In genomic region chr1:73990024-73990423, GRCm38 (mm10) we compare ENCODE assay signal across 20 mouse cellular contexts.
"Had no signal": no experiment of that assay in that cellular context is flagged by ENCODE, and none has a peak within 500 bp of the region (broad histone marks: within the 10 kb centered on the region; RNA-seq: fewer than 3 reads in every experiment).

No protein-coding gene starts in this region.

- H3K27ac ChIP-seq: kidney, embryonic 15.5 days; left cerebral cortex, adult 2 months; liver, embryonic 13.5 days; midbrain, embryonic 10.5 days; midbrain, embryonic 13.5 days; neural tube, embryonic 13.5 days; stomach, embryonic 15.5 days had no signal

- H3K4me2 ChIP-seq: kidney, embryonic 15.5 days; liver, embryonic 13.5 days; midbrain, embryonic 13.5 days; neural tube, embryonic 13.5 days; stomach, embryonic 15.5 days had no signal

- ATAC-seq: intestine, embryonic 16.5 days; midbrain, embryonic 13.5 days; midbrain, embryonic 16.5 days had no signal

- H3K27me3 ChIP-seq: kidney, embryonic 15.5 days; liver, embryonic 13.5 days; midbrain, embryonic 13.5 days; neural tube, embryonic 13.5 days; stomach, embryonic 15.5 days had no signal

- H3K9ac ChIP-seq: kidney, embryonic 15.5 days; liver, embryonic 13.5 days; midbrain, embryonic 13.5 days; neural tube, embryonic 13.5 days; stomach, embryonic 15.5 days had no signal

- H3K9me3 ChIP-seq: kidney, embryonic 15.5 days; liver, embryonic 13.5 days; megakaryocyte, embryonic 14.5 days; midbrain, embryonic 10.5 days; midbrain, embryonic 13.5 days; neural tube, embryonic 13.5 days; stomach, embryonic 15.5 days had no signal

- DNase-seq: kidney, adult 18-20 months; kidney, postnatal 10 days; kidney, postnatal 36 days; layer of hippocampus, postnatal 36 days; liver, embryonic 13.5 days; lung, postnatal 36 days; retina, postnatal 1 day; right cerebral cortex, postnatal 25 days; spleen, adult 18-20 months; thymus, postnatal 36 days had no signal

- H3K4me1 ChIP-seq: midbrain, embryonic 13.5 days; neural tube, embryonic 13.5 days; stomach, embryonic 15.5 days had no signal

- H3K36me3 ChIP-seq: midbrain, embryonic 13.5 days; neural tube, embryonic 13.5 days had no signal

- H3K4me3 ChIP-seq: kidney, embryonic 15.5 days; left cerebral cortex, adult 2 months; liver, embryonic 13.5 days; megakaryocyte, embryonic 14.5 days; midbrain, embryonic 10.5 days; midbrain, embryonic 13.5 days; myocyte; neural tube, embryonic 13.5 days; stomach, embryonic 15.5 days had no signal
